Mouse (Mus musculus) brain, embryonic 14.5 days (tissue): ENCODE measurements at regions not wholly inside any gene's neighbourhood (a gene's known extent, or its start where the extent isn't known, plus 50 kb on each side); places are given as distances from the start of the nearest gene placed in this dataset.

Experiments used
- DNase-seq: peaks from one replicate; pipeline ENCODE4 v3.0.0-alpha.2; 2011; ENCODE audit warnings: low read depth
- CTCF ChIP-seq: fragments of 200-500 bp; IDR thresholded peaks from 2 replicates; pipeline ENCODE4 v1.5.1; 2012; ENCODE audit warnings: inconsistent platforms, mild to moderate bottlenecking, moderate library complexity, borderline replicate concordance; ENCODE audit not compliant: insufficient read depth, insufficient read length; ENCODE audit errors: extremely low read depth
- POLR2A ChIP-seq: fragments of 200-500 bp; IDR thresholded peaks from 2 replicates; pipeline ENCODE4 v1.6.1; 2012; ENCODE audit warnings: mild to moderate bottlenecking, inconsistent platforms, borderline replicate concordance; ENCODE audit not compliant: poor library complexity, insufficient read depth, insufficient read length, severe bottlenecking; ENCODE audit errors: extremely low read depth

DNA sequence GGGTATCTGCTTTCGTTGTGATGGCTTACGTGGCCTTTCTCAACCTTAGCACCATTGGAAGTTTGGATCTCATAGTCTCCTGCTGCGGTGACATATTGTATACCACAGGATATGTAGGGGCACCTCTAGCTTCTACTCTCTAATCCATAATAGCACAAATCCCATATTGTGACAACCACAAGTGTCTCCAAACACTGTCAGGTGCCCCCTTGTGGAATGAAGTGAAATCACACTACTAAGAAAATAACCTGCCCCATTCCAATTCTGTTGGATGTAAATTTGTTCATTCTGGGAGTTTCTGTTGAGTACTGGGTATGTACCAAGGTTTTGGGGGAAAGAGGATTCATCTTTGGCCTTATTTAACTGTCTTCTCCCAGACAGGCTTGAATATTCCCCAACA lies 74.5 kb upstream of the Epha4 start:
- no peak for DNase-seq

GRCm38 (mm10) chr1:77585520-77585919 lies 70.6 kb upstream of the Epha4 start:
- TF ChIP-seq CTCF, result no peak
- TF ChIP-seq POLR2A, result no peak
- no peak for DNase-seq

More for the DNA sequence above, 74.5 kb upstream of the Epha4 start:
- TF ChIP-seq CTCF, result peak; percentile 21; the same call in 1 of the 2 replicates
- TF ChIP-seq POLR2A, result no peak

DNA sequence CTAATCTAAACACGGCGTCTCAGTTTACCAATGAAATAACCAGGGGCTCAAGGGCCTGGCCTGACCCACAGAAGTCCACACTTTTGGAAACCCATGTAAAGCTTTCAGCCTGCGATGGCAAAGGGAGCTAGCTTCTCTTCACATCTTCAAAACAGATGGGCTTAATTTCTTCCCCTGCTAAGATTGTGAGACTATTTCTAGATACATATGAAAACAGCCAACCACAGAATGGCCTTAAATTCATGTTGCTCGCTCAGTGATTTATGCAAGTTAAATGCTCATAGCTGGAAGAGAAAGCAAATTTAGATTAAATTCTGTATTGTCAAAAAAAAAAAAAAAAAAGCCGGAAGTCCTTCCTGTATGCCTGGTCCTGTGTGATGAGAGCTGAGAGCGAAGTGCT lies 53.2 kb upstream of the Epha4 start:
- no peak for DNase-seq
- no peak for TF ChIP-seq POLR2A
- no peak for TF ChIP-seq CTCF

- no peak for TF ChIP-seq POLR2A
- TF ChIP-seq CTCF, result no peak
- DNase-seq, result peak; percentile 73
Observed at GRCm38 (mm10) chr1:77567657-77568056, 52.8 kb upstream of the Epha4 start.
